Mouse (Mus musculus) layer of hippocampus, postnatal 25 days (tissue): ENCODE measurements at regions not wholly inside any gene's neighbourhood (a gene's known extent, or its start where the extent isn't known, plus 50 kb on each side); places are given as distances from the start of the nearest gene placed in this dataset.

Experiments
- DNase-seq, 2 experiments: peaks; one replicate each; pipeline ENCODE4 v3.0.0; 2022; ENCODE audit warnings: mixed read lengths in 2 of 2, low spot score in 1 of 2; ENCODE audit errors: extremely low spot score in 1 of 2

- DNase-seq = no peak
These were observed 2017.1 kb upstream of the Pcdh20 start for GRCm38 (mm10) chr14:90488301-90488700.

DNA sequence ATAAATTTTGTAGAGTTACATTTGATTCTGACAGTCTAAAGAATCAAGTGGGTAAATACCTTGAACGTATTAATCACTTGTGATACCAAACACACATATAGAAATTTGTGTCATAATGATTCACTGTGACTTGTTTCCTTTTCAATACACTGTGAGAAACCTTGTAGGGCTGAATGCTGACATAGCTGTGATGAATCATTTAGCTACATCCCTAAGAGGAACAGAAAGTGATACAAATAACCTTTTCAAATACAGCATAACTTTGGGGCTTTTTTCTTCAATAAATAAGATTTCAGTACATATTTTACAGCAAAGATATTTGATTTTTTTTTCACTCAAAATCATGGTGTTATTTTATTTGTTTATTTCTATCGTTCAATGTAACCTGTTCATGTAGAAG, 1976.8 kb upstream of the Pcdh20 start:
- DNase-seq = no peak

GRCm38 (mm10) chr14:90432874-90433543, 1961.8 kb upstream of the Pcdh20 start:
- DNase-seq = peak; percentile 13 to 75

- DNase-seq = no peak
These were observed 1941.5 kb upstream of the Pcdh20 start for GRCm38 (mm10) chr14:90412707-90413106.

DNA sequence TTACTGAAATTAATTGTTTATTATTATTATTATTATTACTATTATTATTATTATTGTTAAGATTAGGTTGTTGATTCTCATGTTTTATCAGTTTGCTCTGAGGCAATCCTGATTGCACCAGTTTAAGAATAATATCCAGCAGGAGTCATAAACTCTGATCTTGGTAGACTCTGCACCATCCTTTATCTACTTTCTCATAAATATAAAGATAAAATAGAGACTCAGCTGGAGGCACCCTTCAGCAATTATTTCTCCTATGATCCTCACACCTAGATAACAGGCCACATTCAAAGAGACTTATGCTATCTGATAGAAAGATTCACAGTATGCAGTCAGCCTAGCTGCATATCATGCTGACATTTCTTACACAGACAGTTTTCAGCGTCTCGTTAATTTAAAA, 1935.2 kb upstream of the Pcdh20 start:
- DNase-seq = no peak

- DNase-seq = no peak
These were observed 1934.3 kb upstream of the Pcdh20 start for GRCm38 (mm10) chr14:90405476-90405875.

DNA sequence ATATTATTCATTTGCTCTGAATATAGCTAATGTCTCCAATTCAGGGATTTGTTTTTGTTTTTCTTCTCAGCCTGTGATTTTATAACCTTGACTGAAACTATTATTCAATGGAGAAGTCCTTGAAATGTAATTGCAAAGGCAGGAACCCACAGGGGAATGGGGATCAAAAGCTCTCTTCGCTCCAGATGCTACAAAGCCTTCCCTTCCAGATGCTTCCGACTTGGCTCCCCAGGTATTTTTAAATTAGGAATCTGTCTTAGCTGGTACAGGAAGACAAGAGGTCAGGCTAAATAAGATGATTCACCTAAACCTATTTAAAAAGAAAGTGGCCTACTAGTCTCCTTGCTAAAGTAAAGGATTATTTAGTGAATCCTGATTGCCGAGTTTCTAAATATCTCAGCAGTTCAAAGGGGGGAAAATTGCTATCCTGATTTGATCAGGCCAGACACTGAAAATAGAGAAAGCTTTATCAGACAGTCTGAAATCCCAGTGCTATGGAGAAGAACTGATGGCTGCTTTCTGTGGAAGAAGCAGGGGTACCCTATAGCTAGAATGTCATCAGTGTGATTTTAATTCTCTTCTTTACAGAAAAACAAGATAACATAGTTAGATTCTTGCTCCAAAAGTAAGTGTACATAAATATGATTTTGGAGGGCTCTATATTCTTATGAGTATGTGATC, 1896.2 kb upstream of the Pcdh20 start:
- no peak for DNase-seq

- DNase-seq = no peak
These were observed 1863.3 kb upstream of the Pcdh20 start for GRCm38 (mm10) chr14:90334541-90334940.

DNA sequence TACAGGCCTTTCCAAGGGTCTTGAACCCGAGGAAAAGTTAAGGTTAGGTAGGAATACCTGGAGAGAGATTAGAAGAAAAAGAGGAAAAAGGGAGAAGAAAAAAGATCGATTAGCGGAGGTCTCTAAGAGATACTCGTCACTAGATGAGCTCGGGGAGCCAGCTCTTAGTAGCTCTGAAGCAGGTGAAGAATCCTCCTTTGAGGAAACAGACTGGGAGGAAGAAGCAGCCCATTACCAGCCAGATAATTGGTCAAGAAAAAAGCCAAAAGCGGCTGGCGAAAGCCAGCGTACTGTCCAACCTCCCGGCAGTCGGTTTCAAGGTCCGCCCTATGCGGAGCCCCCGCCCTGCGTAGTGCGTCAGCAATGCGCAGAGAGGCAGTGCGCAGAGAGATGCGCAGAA, 1824.3 kb upstream of the Pcdh20 start:
- DNase-seq = peak in 1 of 2 experiments; percentile 4

DNA sequence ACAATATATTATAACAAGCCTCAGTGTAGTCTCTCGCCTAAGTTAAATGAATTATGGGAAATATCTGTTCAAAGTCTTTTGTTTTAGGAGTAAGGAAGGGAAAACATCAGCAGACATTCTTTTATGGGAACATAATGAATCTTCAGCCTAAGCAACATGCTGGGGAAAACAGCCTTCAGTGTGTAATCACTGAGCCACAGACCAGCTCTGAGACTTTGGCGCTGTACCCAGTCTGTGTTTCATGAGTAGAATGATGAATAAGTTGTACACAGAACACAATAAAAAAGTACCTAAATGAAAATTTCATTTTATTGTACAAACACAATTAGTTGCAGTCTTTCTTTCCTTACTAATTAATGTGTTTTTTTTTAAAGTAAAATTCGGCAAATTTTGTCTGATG, 1774.8 kb upstream of the Pcdh20 start:
- DNase-seq = no peak

- no peak for DNase-seq
These were observed 1761.5 kb upstream of the Pcdh20 start for GRCm38 (mm10) chr14:90232661-90233060.

- DNase-seq = no peak
These were observed 1729.1 kb upstream of the Pcdh20 start for GRCm38 (mm10) chr14:90200294-90200693.

DNA sequence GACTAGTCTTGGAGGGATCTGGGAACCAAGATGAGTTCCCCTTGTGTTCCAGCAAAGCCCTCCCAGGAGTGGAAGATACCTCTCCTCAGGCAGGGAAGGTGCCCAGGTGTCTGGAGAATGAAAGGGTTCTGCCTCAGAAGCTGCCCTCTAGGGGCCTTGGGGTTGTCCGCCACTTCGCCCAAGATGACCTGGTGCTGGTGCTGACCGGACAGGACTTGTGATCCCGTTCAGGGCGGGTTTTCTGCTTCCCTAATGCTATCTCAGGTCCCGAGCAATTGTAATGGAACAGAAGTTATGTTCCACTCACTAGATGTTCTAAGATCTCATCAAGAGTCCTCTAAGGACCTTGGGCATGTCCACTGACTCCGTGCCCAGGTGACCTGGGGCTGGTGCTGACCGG, 1726.6 kb upstream of the Pcdh20 start:
- DNase-seq = no peak

- DNase-seq = no peak
These were observed 1701.5 kb upstream of the Pcdh20 start for GRCm38 (mm10) chr14:90172729-90173128.
